Mouse (Mus musculus): Measurements from ENCODE around the gene Trim54.

Gene Trim54

GRCm38 (mm10) chr5:31108000-31108490 lies 8.5 kb upstream of the Trim54 start, which contains the start of gene Slc30a3:
Gene Slc30a3, minus strand, starts transcription at chr5:31108237.
- DNase-seq, result no peak

DNA sequence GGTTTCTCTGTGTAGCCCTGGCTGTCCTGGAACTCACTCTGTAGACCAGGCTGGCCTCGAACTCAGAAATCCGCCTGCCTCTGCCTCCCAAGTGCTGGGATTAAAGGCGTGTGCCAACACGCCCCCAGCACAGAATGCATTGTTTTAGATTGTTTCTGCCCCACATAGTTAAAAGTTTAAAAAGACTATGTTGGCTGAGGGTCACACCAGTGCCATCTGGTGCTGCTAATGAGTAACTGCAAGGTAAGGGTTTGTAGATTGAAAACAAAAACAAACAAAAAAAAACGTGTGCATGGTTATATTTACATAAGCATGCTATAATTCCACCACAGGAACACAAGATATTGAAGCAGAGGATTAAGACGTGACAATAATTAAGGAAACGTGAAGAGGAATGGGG lies 5.7 kb upstream of the Trim54 start:
- DNase-seq, result peak; percentile 11

DNA sequence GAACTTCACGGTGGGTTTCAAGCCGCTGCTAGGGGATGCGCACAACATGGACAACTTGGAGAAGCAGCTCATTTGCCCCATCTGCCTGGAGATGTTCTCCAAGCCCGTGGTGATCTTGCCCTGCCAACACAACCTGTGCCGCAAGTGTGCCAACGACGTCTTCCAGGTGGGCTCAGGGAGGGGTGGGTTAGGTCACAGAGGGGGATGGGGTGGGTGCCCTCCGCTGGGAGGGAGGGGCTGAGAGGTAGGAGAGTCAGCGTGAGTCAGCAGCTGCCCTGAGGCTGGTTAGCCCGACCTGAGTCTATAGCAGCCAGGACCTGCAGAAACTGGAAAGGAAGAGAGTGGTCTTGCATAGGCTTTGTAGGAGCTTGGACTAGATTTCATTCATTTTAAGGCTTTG lies 400 bp downstream of the Trim54 start:
- no peak for DNase-seq

GRCm38 (mm10) chr5:31121111-31121510 lies 4.6 kb downstream of the Trim54 start:
- DNase-seq, result no peak

DNA sequence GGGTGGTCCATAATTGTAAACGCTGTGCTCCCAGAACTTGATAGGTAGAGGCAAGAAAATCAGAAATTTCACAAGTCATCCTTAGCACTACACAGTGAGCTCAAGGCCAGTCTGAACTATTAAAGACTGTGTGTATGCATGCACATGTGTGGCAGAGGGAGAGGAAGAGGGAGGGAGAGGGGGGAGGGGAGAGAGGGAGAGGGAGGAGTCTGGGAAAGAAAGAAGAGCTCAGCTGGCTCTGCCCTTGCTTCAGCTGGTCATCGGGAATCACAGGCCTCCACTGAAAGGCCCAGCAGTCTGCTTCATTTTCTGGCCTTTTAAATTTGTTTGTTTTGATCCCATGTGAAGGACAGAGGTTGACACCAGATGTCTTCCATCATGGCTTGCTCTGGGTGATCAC lies 7.0 kb downstream of the Trim54 start:
- DNase-seq, result no peak

DNA sequence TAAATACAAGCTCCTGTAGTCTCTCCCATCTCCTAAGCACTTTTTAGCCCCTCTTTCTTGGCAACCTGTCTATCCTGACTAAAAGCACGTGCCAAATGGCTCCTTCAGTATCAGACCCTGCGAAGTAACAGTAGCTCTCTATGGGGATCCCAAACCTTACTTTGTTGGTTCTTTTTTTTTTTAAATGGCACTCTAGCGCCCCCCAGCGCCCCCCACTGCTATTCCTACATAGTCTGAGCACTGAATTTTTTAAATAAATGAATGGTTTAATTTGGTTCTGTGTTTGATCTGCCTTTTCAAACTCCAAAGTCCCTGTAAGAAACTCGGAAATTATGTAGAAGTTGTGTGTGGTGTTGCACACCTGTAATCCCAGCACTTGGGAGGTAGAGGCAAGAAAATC lies 9.5 kb downstream of the Trim54 start:
- no peak for DNase-seq

DNA sequence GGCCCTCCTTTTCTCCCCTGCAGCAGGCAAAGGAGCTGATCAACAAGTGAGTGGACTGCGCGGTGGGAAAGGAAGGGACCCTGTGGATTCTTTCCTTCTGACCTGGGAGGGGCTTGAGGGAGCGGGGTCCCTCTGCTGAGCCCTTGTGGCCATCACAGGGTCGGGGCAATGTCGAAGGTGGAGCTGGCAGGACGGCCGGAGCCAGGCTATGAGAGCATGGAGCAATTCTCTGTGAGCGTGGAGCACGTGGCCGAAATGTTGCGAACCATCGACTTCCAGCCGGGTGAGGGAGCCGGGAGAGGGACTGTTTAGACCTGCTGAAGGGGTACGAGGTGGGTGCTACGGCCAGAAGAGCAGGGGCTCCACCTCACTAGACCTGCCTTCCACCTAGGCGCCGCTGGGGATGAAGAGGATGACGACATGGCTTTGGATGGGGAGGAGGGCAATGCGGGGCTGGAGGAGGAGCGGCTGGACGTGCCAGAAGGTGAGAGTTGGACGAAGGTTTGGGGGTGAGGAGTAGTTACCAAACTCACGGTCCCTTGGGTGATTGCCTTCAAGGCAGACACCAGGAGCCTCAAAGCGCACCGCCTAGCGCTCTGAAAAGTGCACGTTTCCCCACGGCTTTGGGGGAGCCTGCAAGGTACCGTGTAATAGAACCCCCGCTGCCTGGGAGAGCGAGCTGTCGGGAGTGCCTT lies 20.4 kb downstream of the Trim54 start:
- no peak for DNase-seq

- no peak for DNase-seq
Measured at GRCm38 (mm10) chr5:31137658-31138057, 21.1 kb downstream of the Trim54 start.

- no peak for DNase-seq
Measured at GRCm38 (mm10) chr5:31138241-31138967, 21.9 kb downstream of the Trim54 start, which contains the start of gene Ucn. Gene Ucn, minus strand, starts transcription at chr5:31138829.

GRCm38 (mm10) chr5:31138968-31139425 lies 22.5 kb downstream of the Trim54 start:
- no peak for DNase-seq

GRCm38 (mm10) chr5:31149781-31150180 lies 33.3 kb downstream of the Trim54 start:
- no peak for DNase-seq

DNA sequence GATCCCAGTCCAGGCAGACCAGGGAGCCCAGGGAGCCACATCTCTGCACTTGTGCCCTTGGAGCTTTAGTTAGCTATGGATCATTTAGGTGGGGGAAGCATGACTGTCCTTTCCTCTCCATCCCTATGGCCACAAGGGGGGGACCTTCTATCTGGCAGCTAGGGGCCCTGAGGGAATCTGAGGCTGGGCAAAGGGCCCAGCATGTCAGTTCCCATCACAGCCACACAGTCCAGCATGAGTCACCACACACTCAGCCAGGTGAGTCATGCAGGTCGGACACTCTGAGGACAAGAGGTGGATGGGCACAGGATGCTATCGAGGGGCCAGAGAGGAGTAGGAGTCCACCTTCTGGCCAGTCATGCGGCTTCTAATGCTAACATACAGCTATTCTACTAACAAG lies 35.2 kb downstream of the Trim54 start:
- DNase-seq, result no peak

- no peak for DNase-seq
Measured at GRCm38 (mm10) chr5:31153516-31154151, 37.1 kb downstream of the Trim54 start.

- peak; percentile 89 for DNase-seq
Measured at GRCm38 (mm10) chr5:31154152-31154553, 37.6 kb downstream of the Trim54 start, which contains the start of gene Mpv17. Gene Mpv17, minus strand, starts transcription at chr5:31154251.

GRCm38 (mm10) chr5:31162462-31162861 lies 46.0 kb downstream of the Trim54 start:
- DNase-seq, result no peak

GRCm38 (mm10) chr5:31164878-31165277 lies 48.4 kb downstream of the Trim54 start:
- DNase-seq, result no peak

- DNase-seq, result no peak
Measured at GRCm38 (mm10) chr5:31168630-31169029, 52.1 kb downstream of the Trim54 start.

DNA sequence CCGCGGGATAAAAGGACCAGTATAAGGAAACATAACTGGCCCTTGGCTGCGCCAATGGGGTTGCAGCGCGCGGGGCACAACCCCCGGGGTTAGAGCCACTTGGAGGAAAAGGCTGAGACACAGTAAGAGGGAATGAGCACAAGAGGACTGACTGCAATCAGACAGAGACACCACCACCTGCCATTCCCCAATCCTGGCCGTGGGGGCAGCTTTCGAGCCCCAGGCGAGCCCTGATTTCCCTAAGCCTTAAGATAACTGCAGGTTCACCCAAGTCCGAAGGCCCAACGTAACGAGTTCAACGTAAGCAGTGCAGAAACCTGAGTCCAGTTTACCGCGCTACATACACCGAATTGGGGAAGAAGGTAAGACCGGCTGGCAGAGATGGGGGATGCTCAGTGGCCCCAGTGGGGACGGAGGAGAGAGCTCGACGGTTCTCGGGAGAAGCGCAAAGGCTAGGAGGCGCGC lies 62.8 kb downstream of the Trim54 start:
- DNase-seq, result no peak

- DNase-seq, result peak; percentile 96
Measured at GRCm38 (mm10) chr5:31179766-31180630, 63.5 kb downstream of the Trim54 start, which contains the start of the genes Gm29609 and Gtf3c2. Gene Gm29609, minus strand, starts transcription at chr5:31179911. Gene Gtf3c2, minus strand, starts transcription at chr5:31180144.

- no peak for DNase-seq
Measured at GRCm38 (mm10) chr5:31181183-31181770, 64.8 kb downstream of the Trim54 start.

DNA sequence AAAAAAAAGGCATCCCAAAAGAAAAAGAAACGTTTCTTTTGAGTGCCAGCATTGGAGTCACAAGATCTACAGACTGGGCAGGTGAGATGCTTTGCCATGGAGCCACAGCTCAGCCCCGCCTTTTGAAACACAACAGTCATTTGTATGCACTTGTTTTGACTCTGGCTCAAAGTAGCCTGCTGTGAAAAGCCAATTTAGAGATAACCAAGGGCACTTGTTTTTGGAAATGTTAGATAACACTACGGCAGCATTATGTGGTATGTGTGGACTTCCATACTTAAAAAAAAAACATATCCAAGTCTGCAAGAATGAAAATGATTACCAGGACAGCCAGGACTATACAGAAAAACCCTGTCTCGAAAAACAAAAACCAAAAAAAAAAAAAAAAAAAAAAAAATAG lies 67.2 kb downstream of the Trim54 start:
- DNase-seq, result no peak

All from kidney, adult 18-20 months (tissue).